Mouse (Mus musculus) liver, embryonic 14.5 days (tissue): ENCODE measurements around the gene Prcp.

ENCODE experiments used
- CTCF ChIP-seq: IDR thresholded peaks from 2 replicates; pipeline ENCODE4 v1.5.1; 2016; ENCODE audit warnings: antibody characterized with exemption, low read depth, control low read depth
- EP300 ChIP-seq: IDR thresholded peaks from 2 replicates; pipeline ENCODE4 v1.6.1; 2016; ENCODE audit warnings: antibody characterized with exemption, low read depth

- no peak for TF ChIP-seq CTCF
- no peak for TF ChIP-seq EP300
Measured at GRCm38 (mm10) chr7:92920172-92920856, 46.0 kb downstream of the Prcp start.
